Mouse (Mus musculus): ENCODE results near the gene Shank2. TPM values are rescaled to one million over a fixed set of nuclear protein-coding genes. Genes with fewer than 3 reads are reported as not detected.

The Shank2 gene
- total RNA-seq, 1 experiment: 0.94 TPM

DNA sequence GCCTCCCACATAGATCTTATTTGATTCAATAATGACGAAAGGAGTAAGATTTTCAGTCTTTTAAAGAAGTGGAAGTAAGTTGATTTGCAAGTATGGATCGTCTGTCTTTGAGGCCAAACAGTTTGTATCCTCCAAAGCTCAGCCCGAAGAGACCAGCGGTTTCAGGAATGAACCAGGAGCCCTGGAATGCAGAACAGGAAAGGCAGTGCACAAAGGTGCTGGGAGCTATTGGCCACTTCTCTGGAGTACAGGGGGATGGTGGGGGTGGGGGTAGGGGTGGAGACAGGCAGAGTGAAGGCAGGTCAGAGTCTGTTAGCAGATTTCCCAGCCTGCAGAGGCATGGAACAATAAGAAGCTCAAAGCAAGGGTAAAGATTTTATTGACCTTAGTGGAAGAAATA lies 471.8 kb downstream of the Shank2 start:
- no peak overlapping the region; the same call in 1 of the 2 replicates for H3K27ac ChIP-seq (ENCODE audit: insufficient read depth, low read depth, low read length, poor library complexity, severe bottlenecking)

More for the DNA sequence above, 471.8 kb downstream of the Shank2 start:
- no peak overlapping the region for H3K9ac ChIP-seq (ENCODE audit: insufficient read depth, low read depth, low read length, poor library complexity, severe bottlenecking)
- H3K4me3 ChIP-seq (ENCODE audit: insufficient read depth in 1 of 2, low read depth in 1 of 2, low read length in 2 of 2, poor library complexity in 1 of 2, severe bottlenecking in 1 of 2): no peak overlapping the region
- no peak for TF ChIP-seq MAFK (IDR thresholded peaks at IDR 0.05; ENCODE audit: insufficient read depth, low read depth, low read length)
- in situ Hi-C loops (cut with MboI; ENCODE audit: low sequenced_read_pairs in 2 of 2, unreplicated experiment in 2 of 2): no loop called here
- peak; percentile 28 for DNase-seq (ENCODE audit: low read depth, low spot score)
- peaks cover 8% of the 10 kb centered on the region; the same call in 1 of the 2 replicates for H3K36me3 ChIP-seq (ENCODE audit: control insufficient read depth, insufficient read depth, low read length, poor library complexity, severe bottlenecking)
- no peaks in the 10 kb centered on the region for H3K9me3 ChIP-seq (ENCODE audit: control insufficient read depth, insufficient read depth, low read depth, low read length)
- peaks cover 0 to 14% of the 10 kb centered on the region in 2 experiments; a peak in 2 of 4 replicates for H3K4me1 ChIP-seq (ENCODE audit: control insufficient read depth in 2 of 2, insufficient read depth in 2 of 2, low read length in 2 of 2, poor library complexity in 1 of 2)

Other genes starting within 250 kb of the Shank2 start
- gene Osbpl5, start 244.9 kb upstream of the Shank2 start, total RNA-seq (2012; rRNA removed): 7.6 and 13.6 TPM in 2 replicates
- not detected in 2 replicates for gene Mrgprg, start 234.9 kb upstream of the Shank2 start, total RNA-seq (2012; rRNA removed)
- 0.21 and 0.67 TPM in 2 replicates for gene Mrgpre, start 217.4 kb upstream of the Shank2 start, total RNA-seq (2012; rRNA removed)
- 4.9 and 10.8 TPM in 2 replicates for gene Nadsyn1, start 179.1 kb upstream of the Shank2 start, total RNA-seq (2012; rRNA removed)
- 38.5 and 52.1 TPM in 2 replicates for gene Dhcr7, start 178.8 kb upstream of the Shank2 start, total RNA-seq (2012; rRNA removed)
- gene Gm498, start 135.1 kb upstream of the Shank2 start, total RNA-seq (2012; rRNA removed): not detected in 2 replicates